Mouse (Mus musculus) forebrain, embryonic 10.5 days (tissue): Measurements from ENCODE around the gene Sacs. TPM values are rescaled to one million over a fixed set of nuclear protein-coding genes. Genes with fewer than 3 reads are reported as not detected.
A peak's percentile ranks its signal among the peaks of the same experiment; 100 is the strongest.

Experiments
- DNase-seq: peaks from one replicate; pipeline ENCODE4 v3.0.0-alpha.2; 2017; ENCODE audit warnings: low spot score; ENCODE audit errors: extremely low spot score
- H3K27ac ChIP-seq: fragments of 300-500 bp; sonication (generic); 2 replicates; pipeline ENCODE4 v1.5.1; 2016; ENCODE audit warnings: mild to moderate bottlenecking
- H3K27me3 ChIP-seq: fragments of 300-500 bp; sonication (generic); 2 replicates; pipeline ENCODE4 v1.6.1; 2016; ENCODE audit warnings: mild to moderate bottlenecking; ENCODE audit not compliant: poor library complexity, severe bottlenecking
- H3K36me3 ChIP-seq: fragments of 300-500 bp; sonication (generic); replicated peaks from 2 replicates; pipeline ENCODE4 v1.6.1; 2016; ENCODE audit warnings: mild to moderate bottlenecking, moderate library complexity
- H3K4me1 ChIP-seq: fragments of 300-500 bp; sonication (generic); 2 replicates; pipeline ENCODE4 v1.6.1; 2016
- H3K4me3 ChIP-seq: fragments of 300-500 bp; sonication (generic); 2 replicates; pipeline ENCODE4 v1.5.1; 2016; ENCODE audit warnings: mild to moderate bottlenecking, moderate library complexity
- H3K9me3 ChIP-seq: fragments of 300-500 bp; sonication (generic); 2 replicates; pipeline ENCODE4 v1.6.1; 2016; ENCODE audit warnings: mild to moderate bottlenecking, moderate library complexity
- WGBS: fragments of 180-500 bp; shearing (Covaris S2); methylation state at CpG from one replicate; pipeline ENCODE4 v1.1.7; 2016; 5-methylcytosine and 5-hydroxymethylcytosine counted together
- polyA plus RNA-seq: library from polyadenylated mRNA; unstranded; fragments of >200 nt; fragmentation: Nextera tagmentation; extraction: Ambion mirVana; gene quantifications from 2 replicates; pipeline ENCODE4 v1.2.1, GENCODE M21; 2016

The Sacs gene
- polyA plus RNA-seq, 1 experiment from 2014 or later, result 3.4 TPM

GRCm38 (mm10) chr14:61171261-61171970 is 33.2 kb downstream of the Sacs start:
- WGBS, result 90% methylated on average over 5 of the region's 5 CpGs
- Histone ChIP-seq H3K4me1 (peaks cover 30% of the 10 kb centered on the region), H3K4me3 (no peak overlapping the region), H3K36me3 (0 out of 2 replicates have a peak, but pooled peaks cover 4% of the 10 kb centered on the region), H3K27ac (no peak overlapping the region), H3K27me3 (peaks cover 22% of the 10 kb centered on the region; the same call in 1 of the 2 replicates), H3K9me3 (no peaks in the 10 kb centered on the region)
- DNase-seq, result no peak

GRCm38 (mm10) chr14:61172548-61173158 is 34.4 kb downstream of the Sacs start:
- Histone ChIP-seq H3K27ac (peak overlapping the region; percentile 96), H3K9me3 (no peaks in the 10 kb centered on the region), H3K36me3 (0 out of 2 replicates have a peak, but pooled peaks cover 6% of the 10 kb centered on the region), H3K4me1 (peaks cover 30% of the 10 kb centered on the region), H3K4me3 (peak overlapping the region; percentile 84), H3K27me3 (peaks cover 18% of the 10 kb centered on the region; the same call in 1 of the 2 replicates)
- DNase-seq, result peak; percentile 100
- WGBS, result under 1% methylated on average over 48 of the region's 52 CpGs

GRCm38 (mm10) chr14:61173229-61173628 is 35.0 kb downstream of the Sacs start:
- under 1% methylated on average over 37 of the region's 37 CpGs for WGBS

GRCm38 (mm10) chr14:61191904-61192303 is 53.6 kb downstream of the Sacs start:
- WGBS, result 92% methylated on average over 7 of the region's 7 CpGs
- no peak for DNase-seq
- no peaks in the 10 kb centered on the region for H3K27me3 ChIP-seq
- no peaks in the 10 kb centered on the region for H3K9me3 ChIP-seq
- no peak overlapping the region for H3K27ac ChIP-seq
- no peak overlapping the region for H3K4me3 ChIP-seq
- peaks cover 75% of the 10 kb centered on the region for H3K36me3 ChIP-seq
- no peaks in the 10 kb centered on the region for H3K4me1 ChIP-seq

More at GRCm38 (mm10) chr14:61173229-61173628, 35.0 kb downstream of the Sacs start:
- Histone ChIP-seq H3K36me3 (0 out of 2 replicates have a peak, but pooled peaks cover 6% of the 10 kb centered on the region), H3K27me3 (peaks cover 13% of the 10 kb centered on the region; the same call in 1 of the 2 replicates), H3K9me3 (no peaks in the 10 kb centered on the region), H3K4me1 (peaks cover 30% of the 10 kb centered on the region), H3K27ac (peak overlapping the region; percentile 96), H3K4me3 (peak overlapping the region; percentile 84)
- DNase-seq, result peak; percentile 73

GRCm38 (mm10) chr14:61192326-61192725 is 54.1 kb downstream of the Sacs start:
- no peak overlapping the region for H3K4me3 ChIP-seq
- H3K27ac ChIP-seq, result no peak overlapping the region
- WGBS, result 84% methylated on average over 10 of the region's 10 CpGs
- H3K4me1 ChIP-seq, result no peaks in the 10 kb centered on the region
- no peaks in the 10 kb centered on the region for H3K27me3 ChIP-seq
- no peaks in the 10 kb centered on the region for H3K9me3 ChIP-seq
- H3K36me3 ChIP-seq, result peaks cover 78% of the 10 kb centered on the region
- DNase-seq, result no peak

- Histone ChIP-seq H3K27me3 (no peaks in the 10 kb centered on the region), H3K36me3 (peaks cover 85% of the 10 kb centered on the region), H3K27ac (no peak overlapping the region), H3K4me3 (no peak overlapping the region), H3K9me3 (no peaks in the 10 kb centered on the region), H3K4me1 (no peaks in the 10 kb centered on the region)
- 93% methylated on average over 4 of the region's 4 CpGs for WGBS
- DNase-seq, result no peak
These were observed 56.2 kb downstream of the Sacs start for GRCm38 (mm10) chr14:61194416-61194815.

- Histone ChIP-seq H3K4me3 (no peak overlapping the region), H3K4me1 (no peaks in the 10 kb centered on the region), H3K27me3 (no peaks in the 10 kb centered on the region), H3K9me3 (peaks cover 6% of the 10 kb centered on the region; the same call in 1 of the 2 replicates), H3K36me3 (peaks cover 88% of the 10 kb centered on the region), H3K27ac (no peak overlapping the region)
- no peak for DNase-seq
- WGBS, result 93% methylated on average over 5 of the region's 5 CpGs
These were observed 71.9 kb downstream of the Sacs start for GRCm38 (mm10) chr14:61210111-61210510.

GRCm38 (mm10) chr14:61211754-61212153 is 73.5 kb downstream of the Sacs start:
- H3K4me3 ChIP-seq, result no peak overlapping the region
- no peak for DNase-seq
- H3K27me3 ChIP-seq, result no peaks in the 10 kb centered on the region
- peaks cover 72% of the 10 kb centered on the region for H3K36me3 ChIP-seq
- H3K9me3 ChIP-seq, result no peaks in the 10 kb centered on the region
- 95% methylated on average over 6 of the region's 6 CpGs for WGBS
- no peak overlapping the region for H3K27ac ChIP-seq
- no peaks in the 10 kb centered on the region for H3K4me1 ChIP-seq

- no peaks in the 10 kb centered on the region for H3K9me3 ChIP-seq
- 80% methylated on average over 5 of the region's 5 CpGs for WGBS
- peaks cover 20% of the 10 kb centered on the region for H3K4me1 ChIP-seq
- no peak overlapping the region for H3K27ac ChIP-seq
- no peaks in the 10 kb centered on the region for H3K27me3 ChIP-seq
- no peak for DNase-seq
- no peak overlapping the region for H3K4me3 ChIP-seq
- H3K36me3 ChIP-seq, result no peaks in the 10 kb centered on the region
These were observed 82.9 kb downstream of the Sacs start for GRCm38 (mm10) chr14:61221166-61221565.

- no peak overlapping the region for H3K27ac ChIP-seq
- H3K9me3 ChIP-seq, result no peaks in the 10 kb centered on the region
- no peak for DNase-seq
- H3K4me3 ChIP-seq, result no peak overlapping the region
- no peaks in the 10 kb centered on the region for H3K27me3 ChIP-seq
- H3K4me1 ChIP-seq, result peaks cover 20% of the 10 kb centered on the region
- H3K36me3 ChIP-seq, result no peaks in the 10 kb centered on the region
- WGBS, result 56% methylated on average over 6 of the region's 6 CpGs
These were observed 84.2 kb downstream of the Sacs start for GRCm38 (mm10) chr14:61222506-61222905.

- no peak overlapping the region for H3K4me3 ChIP-seq
- no peaks in the 10 kb centered on the region for H3K9me3 ChIP-seq
- H3K27ac ChIP-seq, result no peak overlapping the region
- H3K36me3 ChIP-seq, result no peaks in the 10 kb centered on the region
- WGBS, result 75% methylated on average over 4 of the region's 4 CpGs
- H3K27me3 ChIP-seq, result no peaks in the 10 kb centered on the region
- no peak for DNase-seq
- peaks cover 20% of the 10 kb centered on the region for H3K4me1 ChIP-seq
These were observed 85.5 kb downstream of the Sacs start for GRCm38 (mm10) chr14:61223740-61224139.

- DNase-seq, result no peak
- H3K4me3 ChIP-seq, result no peak overlapping the region
- WGBS, result 86% methylated on average over 5 of the region's 5 CpGs
- H3K36me3 ChIP-seq, result no peaks in the 10 kb centered on the region
- no peaks in the 10 kb centered on the region for H3K27me3 ChIP-seq
- H3K4me1 ChIP-seq, result peaks cover 20% of the 10 kb centered on the region
- no peak overlapping the region for H3K27ac ChIP-seq
- no peaks in the 10 kb centered on the region for H3K9me3 ChIP-seq
These were observed 86.3 kb downstream of the Sacs start for GRCm38 (mm10) chr14:61224387-61225077.

- WGBS, result 74% methylated on average over 1 of the region's 1 CpGs
- peaks cover 16% of the 10 kb centered on the region for H3K4me1 ChIP-seq
- no peak for DNase-seq
- no peak overlapping the region for H3K4me3 ChIP-seq
- no peaks in the 10 kb centered on the region for H3K36me3 ChIP-seq
- H3K27ac ChIP-seq, result no peak overlapping the region
- no peaks in the 10 kb centered on the region for H3K9me3 ChIP-seq
- no peaks in the 10 kb centered on the region for H3K27me3 ChIP-seq
These were observed 87.9 kb downstream of the Sacs start for GRCm38 (mm10) chr14:61226151-61226550.
